Mouse (Mus musculus) thymus, postnatal 10 days (tissue): Measurements from ENCODE around the gene Nup210l.

Source experiments
- DNase-seq, 2 experiments: peaks; one replicate each; pipeline ENCODE4 v3.0.0; 2021; ENCODE audit warnings: low spot score in 2 of 2

Gene Nup210l

GRCm38 (mm10) chr3:90103938-90104337 lies at the start of gene Nup210l:
Nup210l (plus strand) TSS chr3:90104132.
- no peak for DNase-seq

GRCm38 (mm10) chr3:90061549-90061948 lies 42.4 kb upstream of the Nup210l start:
- no peak for DNase-seq

- no peak for DNase-seq
These were observed 41.4 kb upstream of the Nup210l start for GRCm38 (mm10) chr3:90062539-90062938.

GRCm38 (mm10) chr3:90064383-90064782 lies 39.5 kb upstream of the Nup210l start:
- DNase-seq = no peak

- peak in 1 of 2 experiments; percentile 49 for DNase-seq
These were observed 38.4 kb upstream of the Nup210l start for GRCm38 (mm10) chr3:90065553-90065952.

GRCm38 (mm10) chr3:90067851-90068250 lies 36.1 kb upstream of the Nup210l start:
- no peak for DNase-seq

- DNase-seq = no peak
These were observed 34.2 kb upstream of the Nup210l start for GRCm38 (mm10) chr3:90069688-90070087.

- no peak for DNase-seq
These were observed 31.6 kb upstream of the Nup210l start, which contains the start of gene Tpm3 for GRCm38 (mm10) chr3:90072294-90072693. Tpm3 (plus strand) TSS chr3:90072649.

- peak; percentile 56 to 84 for DNase-seq
These were observed 26.8 kb upstream of the Nup210l start for GRCm38 (mm10) chr3:90076921-90077716.

GRCm38 (mm10) chr3:90078224-90078623 lies 25.7 kb upstream of the Nup210l start:
- no peak for DNase-seq

GRCm38 (mm10) chr3:90079133-90079762 lies 24.7 kb upstream of the Nup210l start:
- peak; percentile 84 to 86 for DNase-seq

GRCm38 (mm10) chr3:90079763-90080497 lies 24.0 kb upstream of the Nup210l start:
- peak; percentile 80 to 88 for DNase-seq

GRCm38 (mm10) chr3:90080498-90080863 lies 23.5 kb upstream of the Nup210l start:
- DNase-seq = no peak

- no peak for DNase-seq
These were observed 22.3 kb upstream of the Nup210l start for GRCm38 (mm10) chr3:90081365-90082240.

- DNase-seq = no peak
These were observed 20.9 kb upstream of the Nup210l start for GRCm38 (mm10) chr3:90083034-90083433.

GRCm38 (mm10) chr3:90083698-90084324 lies 20.1 kb upstream of the Nup210l start:
- DNase-seq = no peak

GRCm38 (mm10) chr3:90084790-90085189 lies 19.1 kb upstream of the Nup210l start:
- no peak for DNase-seq

- DNase-seq = no peak
These were observed 18.7 kb upstream of the Nup210l start for GRCm38 (mm10) chr3:90085281-90085680.

GRCm38 (mm10) chr3:90086068-90086467 lies 17.9 kb upstream of the Nup210l start:
- DNase-seq = no peak

GRCm38 (mm10) chr3:90088617-90089016 lies 15.3 kb upstream of the Nup210l start:
- DNase-seq = no peak

- DNase-seq = no peak
These were observed 13.0 kb upstream of the Nup210l start for GRCm38 (mm10) chr3:90090892-90091291.
